Mouse (Mus musculus): Measurements from ENCODE around the gene Fbxo21. TPM values are rescaled to one million over a fixed set of nuclear protein-coding genes. Genes with fewer than 3 reads are reported as not detected.

The Fbxo21 gene
- polyA plus RNA-seq, 1 experiment from 2014 or later, result 82.9 TPM

DNA sequence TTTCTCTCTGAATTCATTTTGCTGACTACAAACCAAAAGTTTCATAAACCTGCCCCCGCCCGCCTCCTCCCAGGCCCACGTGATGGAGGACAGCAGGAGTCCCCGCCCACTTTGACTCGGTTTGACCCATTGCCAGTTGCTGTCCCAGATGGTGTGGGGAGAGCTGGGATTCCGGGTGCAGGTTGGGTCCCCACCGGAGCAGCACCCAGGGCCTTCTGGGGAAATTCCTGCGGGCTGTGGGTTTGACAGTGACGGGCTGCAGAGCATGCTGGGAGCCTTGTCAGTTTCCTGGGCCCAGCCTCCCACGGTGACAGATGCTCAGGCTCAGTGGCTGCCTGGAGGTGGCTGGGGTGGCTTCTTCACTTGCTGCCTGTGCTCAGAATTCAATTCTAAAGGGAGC lies 52.9 kb downstream of the Fbxo21 start:
- WGBS, result 5% methylated on average over 10 of the region's 10 CpGs
- Histone ChIP-seq H3K9ac (ENCODE audit: low read depth, low read length) (no peak overlapping the region; the same call in 1 of the 2 replicates), H3K4me3 (ENCODE audit: low read length) (peak overlapping the region; percentile 62), H3K27ac (ENCODE audit: low read depth, low read length) (no peak overlapping the region), H3K4me2 (replicated peaks; ENCODE audit: low read depth, low read length) (peak overlapping the region; percentile 97), H3K4me1 (ENCODE audit: control insufficient read depth, insufficient read depth, low read length) (peaks cover 19% of the 10 kb centered on the region; the same call in 1 of the 2 replicates), H3K27me3 (ENCODE audit: control insufficient read depth, insufficient read depth, low read length) (peaks cover 47% of the 10 kb centered on the region), H3K9me3 (ENCODE audit: control insufficient read depth, low read length) (no peaks in the 10 kb centered on the region), H3K36me3 (ENCODE audit: control insufficient read depth, insufficient read depth, low read length) (no peaks in the 10 kb centered on the region)
- ATAC-seq (ENCODE audit: low FRiP score, low TSS enrichment), result no peak

DNA sequence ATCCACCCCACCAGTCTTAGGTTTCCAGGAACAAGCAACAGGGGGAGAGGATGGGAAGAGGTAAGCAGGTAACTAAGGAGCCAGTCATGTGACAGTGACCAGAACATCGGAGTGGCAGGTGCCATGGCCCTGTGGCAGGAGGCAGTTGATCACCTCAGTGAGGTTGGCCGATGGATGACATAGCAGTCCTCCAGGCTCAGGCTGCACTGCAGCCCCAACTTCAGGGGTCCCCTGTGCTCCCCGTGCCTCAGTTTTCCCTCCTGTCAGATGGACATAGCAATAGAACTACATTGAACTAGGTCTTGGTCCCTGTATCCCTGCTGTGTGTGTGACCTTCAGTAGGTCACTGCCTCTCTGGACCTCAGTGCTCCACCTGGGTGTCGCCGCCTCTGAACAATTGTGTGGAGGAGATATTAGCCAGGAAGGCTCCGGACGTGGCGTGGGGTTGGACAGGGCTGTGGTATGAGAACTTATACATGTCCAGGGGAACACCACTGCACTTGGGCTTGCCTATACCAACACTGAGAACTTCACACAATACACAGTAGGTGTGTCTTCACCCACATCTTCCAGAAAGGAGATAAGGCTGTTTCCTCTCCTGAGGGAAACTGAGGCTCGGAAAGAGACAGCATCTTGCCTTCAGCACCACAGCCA lies 53.6 kb downstream of the Fbxo21 start:
- peaks cover 47% of the 10 kb centered on the region for H3K27me3 ChIP-seq (ENCODE audit: control insufficient read depth, insufficient read depth, low read length)

DNA sequence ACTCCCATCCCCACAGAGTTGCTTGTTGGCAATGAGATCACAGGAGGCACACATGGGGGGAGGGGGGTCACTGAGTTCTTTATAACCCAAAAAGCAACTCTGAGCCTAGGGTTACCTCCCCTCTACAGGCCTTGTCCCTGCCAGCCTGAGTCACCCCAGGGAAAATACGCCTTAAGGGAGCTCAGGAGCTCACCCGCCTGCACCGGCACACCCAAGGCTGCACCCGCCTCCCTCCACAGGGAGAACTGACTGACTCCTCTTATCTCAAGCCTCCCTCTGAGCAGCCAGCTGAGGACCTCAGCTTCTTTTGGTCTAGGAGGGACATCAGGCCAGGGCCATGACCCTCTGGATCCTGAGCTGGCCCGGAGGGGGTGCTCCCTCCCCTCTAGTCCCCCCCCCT lies 54.5 kb downstream of the Fbxo21 start:
- H3K4me3 ChIP-seq (ENCODE audit: low read length), result no peak overlapping the region
- no peaks in the 10 kb centered on the region for H3K36me3 ChIP-seq (ENCODE audit: control insufficient read depth, insufficient read depth, low read length)
- peaks cover 3% of the 10 kb centered on the region; the same call in 1 of the 2 replicates for H3K9me3 ChIP-seq (ENCODE audit: control insufficient read depth, low read length)
- H3K4me2 ChIP-seq (replicated peaks; ENCODE audit: low read depth, low read length), result no peak overlapping the region
- WGBS, result 56% methylated on average over 5 of the region's 5 CpGs
- no peak for ATAC-seq (ENCODE audit: low FRiP score, low TSS enrichment)
- peaks cover 19% of the 10 kb centered on the region; the same call in 1 of the 2 replicates for H3K4me1 ChIP-seq (ENCODE audit: control insufficient read depth, insufficient read depth, low read length)
- peaks cover 38% of the 10 kb centered on the region for H3K27me3 ChIP-seq (ENCODE audit: control insufficient read depth, insufficient read depth, low read length)
- H3K27ac ChIP-seq (ENCODE audit: low read depth, low read length), result no peak overlapping the region
- no peak overlapping the region for H3K9ac ChIP-seq (ENCODE audit: low read depth, low read length)

More for the DNA sequence above, 53.6 kb downstream of the Fbxo21 start:
- peaks cover 3% of the 10 kb centered on the region; the same call in 1 of the 2 replicates for H3K9me3 ChIP-seq (ENCODE audit: control insufficient read depth, low read length)
- H3K36me3 ChIP-seq (ENCODE audit: control insufficient read depth, insufficient read depth, low read length), result no peaks in the 10 kb centered on the region
- no peak overlapping the region for H3K4me2 ChIP-seq (replicated peaks; ENCODE audit: low read depth, low read length)
- peaks cover 19% of the 10 kb centered on the region; the same call in 1 of the 2 replicates for H3K4me1 ChIP-seq (ENCODE audit: control insufficient read depth, insufficient read depth, low read length)
- no peak overlapping the region for H3K9ac ChIP-seq (ENCODE audit: low read depth, low read length)
- H3K27ac ChIP-seq (ENCODE audit: low read depth, low read length), result no peak overlapping the region
- no peak for ATAC-seq (ENCODE audit: low FRiP score, low TSS enrichment)
- H3K4me3 ChIP-seq (ENCODE audit: low read length), result no peak overlapping the region
- 88% methylated on average over 9 of the region's 9 CpGs for WGBS

DNA sequence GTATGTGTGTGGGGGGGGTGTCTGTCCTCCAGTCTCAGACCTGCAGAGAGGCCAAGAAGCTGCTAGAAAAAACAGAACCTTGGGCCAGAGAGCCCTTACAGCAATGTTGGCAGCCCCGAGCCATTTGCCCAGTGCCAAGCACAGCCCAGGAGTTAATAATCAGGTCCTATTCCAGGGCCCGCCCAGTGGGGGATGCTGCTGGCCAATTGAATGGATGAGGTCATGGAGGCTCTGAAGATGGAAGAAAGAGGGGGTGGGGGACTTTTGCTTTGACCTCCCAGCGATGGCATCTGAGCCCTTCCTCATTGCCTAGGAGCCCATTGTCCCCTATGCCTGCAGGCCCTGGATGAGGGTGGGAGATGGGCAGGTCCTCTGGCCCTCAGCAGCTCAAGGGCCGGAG lies 55.0 kb downstream of the Fbxo21 start:
- no peak overlapping the region for H3K4me3 ChIP-seq (ENCODE audit: low read length)
- no peak for ATAC-seq (ENCODE audit: low FRiP score, low TSS enrichment)
- no peak overlapping the region for H3K9ac ChIP-seq (ENCODE audit: low read depth, low read length)
- no peak overlapping the region for H3K4me2 ChIP-seq (replicated peaks; ENCODE audit: low read depth, low read length)
- H3K36me3 ChIP-seq (ENCODE audit: control insufficient read depth, insufficient read depth, low read length), result no peaks in the 10 kb centered on the region
- peaks cover 19% of the 10 kb centered on the region; the same call in 1 of the 2 replicates for H3K4me1 ChIP-seq (ENCODE audit: control insufficient read depth, insufficient read depth, low read length)
- H3K9me3 ChIP-seq (ENCODE audit: control insufficient read depth, low read length), result peaks cover 3% of the 10 kb centered on the region; the same call in 1 of the 2 replicates
- peaks cover 34% of the 10 kb centered on the region for H3K27me3 ChIP-seq (ENCODE audit: control insufficient read depth, insufficient read depth, low read length)
- 46% methylated on average over 4 of the region's 4 CpGs for WGBS
- no peak overlapping the region for H3K27ac ChIP-seq (ENCODE audit: low read depth, low read length)

DNA sequence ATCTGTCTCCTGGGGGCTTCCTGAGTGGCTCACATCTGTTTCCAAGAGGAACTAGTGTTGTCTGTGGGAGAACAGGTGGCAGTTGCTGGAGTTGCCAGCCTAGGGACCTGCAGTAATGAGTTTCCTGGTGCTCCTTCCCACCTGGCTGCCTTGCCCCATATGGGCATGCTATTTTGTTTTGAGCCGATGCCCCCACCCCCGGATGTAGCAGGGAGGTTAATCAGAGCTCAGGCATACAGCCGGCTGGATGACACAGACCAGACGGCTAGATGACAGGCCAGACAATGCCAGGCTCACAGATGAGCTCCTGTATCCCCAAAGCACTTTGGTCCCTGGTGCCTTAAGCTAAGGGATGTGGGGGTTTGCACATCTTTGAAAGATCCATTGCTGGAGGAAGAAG lies 56.8 kb downstream of the Fbxo21 start:
- H3K27ac ChIP-seq (ENCODE audit: low read depth, low read length), result no peak overlapping the region
- WGBS, result 54% methylated on average over 4 of the region's 4 CpGs
- ATAC-seq (ENCODE audit: low FRiP score, low TSS enrichment), result no peak
- no peak overlapping the region for H3K4me3 ChIP-seq (ENCODE audit: low read length)
- H3K27me3 ChIP-seq (ENCODE audit: control insufficient read depth, insufficient read depth, low read length), result peaks cover 21% of the 10 kb centered on the region
- H3K36me3 ChIP-seq (ENCODE audit: control insufficient read depth, insufficient read depth, low read length), result no peaks in the 10 kb centered on the region
- peaks cover 12% of the 10 kb centered on the region; the same call in 1 of the 2 replicates for H3K4me1 ChIP-seq (ENCODE audit: control insufficient read depth, insufficient read depth, low read length)
- no peak overlapping the region for H3K4me2 ChIP-seq (replicated peaks; ENCODE audit: low read depth, low read length)
- H3K9ac ChIP-seq (ENCODE audit: low read depth, low read length), result no peak overlapping the region
- H3K9me3 ChIP-seq (ENCODE audit: control insufficient read depth, low read length), result peaks cover 3% of the 10 kb centered on the region; the same call in 1 of the 2 replicates

DNA sequence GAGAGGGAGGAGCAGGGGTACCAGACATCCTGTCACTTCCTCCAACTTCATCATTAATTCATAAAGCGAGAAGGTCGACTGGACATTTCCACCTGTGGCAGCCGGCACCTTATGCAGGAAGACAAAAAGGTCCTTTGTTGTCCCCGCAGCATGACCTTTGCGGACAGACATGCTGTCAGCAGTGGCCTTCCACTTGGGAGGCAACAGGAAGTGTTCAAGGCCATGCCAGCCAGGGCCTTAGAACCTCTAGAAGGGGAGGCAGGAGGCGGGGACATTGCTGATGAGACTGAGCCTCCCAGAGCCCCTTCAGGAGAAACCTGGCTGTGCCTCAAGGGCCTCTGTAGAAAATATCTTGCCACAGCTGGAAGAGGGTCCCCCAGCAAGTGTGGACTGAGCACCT lies 57.2 kb downstream of the Fbxo21 start:
- Histone ChIP-seq H3K27me3 (ENCODE audit: control insufficient read depth, insufficient read depth, low read length) (peaks cover 17% of the 10 kb centered on the region), H3K4me3 (ENCODE audit: low read length) (no peak overlapping the region), H3K36me3 (ENCODE audit: control insufficient read depth, insufficient read depth, low read length) (no peaks in the 10 kb centered on the region), H3K4me2 (replicated peaks; ENCODE audit: low read depth, low read length) (no peak overlapping the region), H3K9me3 (ENCODE audit: control insufficient read depth, low read length) (peaks cover 3% of the 10 kb centered on the region; the same call in 1 of the 2 replicates), H3K9ac (ENCODE audit: low read depth, low read length) (no peak overlapping the region), H3K4me1 (ENCODE audit: control insufficient read depth, insufficient read depth, low read length) (peaks cover 9% of the 10 kb centered on the region; the same call in 1 of the 2 replicates), H3K27ac (ENCODE audit: low read depth, low read length) (no peak overlapping the region)
- no peak for ATAC-seq (ENCODE audit: low FRiP score, low TSS enrichment)
- 59% methylated on average over 6 of the region's 6 CpGs for WGBS

DNA sequence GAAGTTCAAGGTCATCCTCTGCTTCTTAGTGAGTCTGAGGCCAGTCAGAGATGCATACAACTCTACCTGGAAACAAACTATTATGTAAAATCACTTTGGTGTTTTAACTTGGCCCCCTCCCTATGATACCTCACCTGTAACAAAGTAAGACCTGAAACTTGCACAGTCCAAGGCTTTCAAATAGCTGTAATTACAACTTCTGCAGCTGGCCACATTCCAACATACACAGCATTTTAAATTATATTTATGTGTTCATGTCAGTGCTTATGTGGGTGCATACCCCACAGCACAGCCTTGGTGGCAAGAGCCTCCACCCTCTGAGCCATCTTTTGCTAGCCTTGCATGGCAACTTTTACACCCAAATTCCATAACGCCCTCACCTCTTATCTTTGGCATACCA lies 58.1 kb downstream of the Fbxo21 start:
- no peak for ATAC-seq (ENCODE audit: low FRiP score, low TSS enrichment)
- Histone ChIP-seq H3K4me2 (replicated peaks; ENCODE audit: low read depth, low read length) (no peak overlapping the region), H3K4me3 (ENCODE audit: low read length) (no peak overlapping the region), H3K4me1 (ENCODE audit: control insufficient read depth, insufficient read depth, low read length) (0 out of 2 replicates have a peak, but pooled peaks cover 5% of the 10 kb centered on the region), H3K36me3 (ENCODE audit: control insufficient read depth, insufficient read depth, low read length) (no peaks in the 10 kb centered on the region), H3K9ac (ENCODE audit: low read depth, low read length) (no peak overlapping the region), H3K27ac (ENCODE audit: low read depth, low read length) (no peak overlapping the region), H3K27me3 (ENCODE audit: control insufficient read depth, insufficient read depth, low read length) (peaks cover 8% of the 10 kb centered on the region), H3K9me3 (ENCODE audit: control insufficient read depth, low read length) (peaks cover 3% of the 10 kb centered on the region; the same call in 1 of the 2 replicates)
- WGBS, result 92% methylated on average over 1 of the region's 1 CpGs

DNA sequence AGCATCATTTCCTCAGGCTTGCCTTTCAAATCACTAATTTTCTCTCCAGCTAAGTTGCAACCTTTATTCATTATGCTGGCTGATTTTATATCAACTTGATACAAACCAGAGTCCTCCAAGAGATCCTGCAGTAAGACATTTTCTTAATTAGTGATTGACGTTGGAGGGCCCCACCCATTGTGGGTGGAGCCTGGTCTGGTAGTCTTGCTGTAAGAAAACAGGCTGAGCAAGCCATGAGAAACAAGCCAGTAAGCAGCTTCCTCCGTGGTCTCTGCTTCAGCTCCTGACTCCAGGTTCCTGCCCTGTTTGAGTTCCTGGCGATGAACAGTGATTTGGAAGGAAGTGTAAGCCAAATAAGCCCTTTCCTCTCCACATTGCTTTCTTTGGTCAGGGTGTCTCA lies 59.3 kb downstream of the Fbxo21 start:
- H3K4me2 ChIP-seq (replicated peaks; ENCODE audit: low read depth, low read length), result no peak overlapping the region
- no peak overlapping the region for H3K4me3 ChIP-seq (ENCODE audit: low read length)
- 62% methylated on average over 3 of the region's 3 CpGs for WGBS
- H3K4me1 ChIP-seq (ENCODE audit: control insufficient read depth, insufficient read depth, low read length), result 0 out of 2 replicates have a peak, but pooled peaks cover 5% of the 10 kb centered on the region
- ATAC-seq (ENCODE audit: low FRiP score, low TSS enrichment), result no peak
- H3K36me3 ChIP-seq (ENCODE audit: control insufficient read depth, insufficient read depth, low read length), result no peaks in the 10 kb centered on the region
- peaks cover 3% of the 10 kb centered on the region; the same call in 1 of the 2 replicates for H3K9me3 ChIP-seq (ENCODE audit: control insufficient read depth, low read length)
- H3K27me3 ChIP-seq (ENCODE audit: control insufficient read depth, insufficient read depth, low read length), result no peaks in the 10 kb centered on the region
- no peak overlapping the region for H3K9ac ChIP-seq (ENCODE audit: low read depth, low read length)
- no peak overlapping the region for H3K27ac ChIP-seq (ENCODE audit: low read depth, low read length)
